Mouse (Mus musculus) hindbrain, embryonic 11.5 days (tissue): ENCODE measurements at regions not wholly inside any gene's neighbourhood (a gene's known extent, or its start where the extent isn't known, plus 50 kb on each side); places are given as distances from the start of the nearest gene placed in this dataset.

Experiments
- ATAC-seq: fragments of 200-750 bp; cut with Nextera tagmentation; 2 replicates; pipeline ENCODE4 v1.8.0; 2017; ENCODE audit warnings: mild to moderate bottlenecking, moderate TSS enrichment, moderate library complexity; ENCODE audit not compliant: low FRiP score
- DNase-seq: peaks from one replicate; pipeline ENCODE4 v3.0.0-alpha.2; 2015; ENCODE audit warnings: low spot score
- H3K27ac ChIP-seq: fragments of 300-500 bp; sonication (generic); 2 replicates; pipeline ENCODE4 v1.5.1; 2014; ENCODE audit warnings: mild to moderate bottlenecking, low read depth, low read length
- H3K27me3 ChIP-seq: fragments of 300-500 bp; sonication (generic); 2 replicates; pipeline ENCODE4 v1.6.1; 2014; ENCODE audit warnings: mild to moderate bottlenecking, low read length, moderate library complexity, mixed read lengths; ENCODE audit not compliant: control insufficient read depth, insufficient read depth
- H3K36me3 ChIP-seq: fragments of 300-500 bp; sonication (generic); 2 replicates; pipeline ENCODE4 v1.6.1; 2014; ENCODE audit warnings: mild to moderate bottlenecking, low read length, moderate library complexity, mixed read lengths; ENCODE audit not compliant: control insufficient read depth, insufficient read depth
- H3K4me1 ChIP-seq: fragments of 300-500 bp; sonication (generic); replicated peaks from 2 replicates; pipeline ENCODE4 v1.6.1; 2014; ENCODE audit warnings: low read length, mixed read lengths; ENCODE audit not compliant: control insufficient read depth, insufficient read depth
- H3K4me2 ChIP-seq: fragments of 300-500 bp; sonication (generic); replicated peaks from 2 replicates; pipeline ENCODE4 v1.6.1; 2014; ENCODE audit warnings: mild to moderate bottlenecking, low read depth, low read length
- H3K4me3 ChIP-seq: fragments of 300-500 bp; sonication (generic); 2 replicates; pipeline ENCODE4 v1.5.1; 2014; ENCODE audit warnings: low read depth, low read length
- H3K9ac ChIP-seq: fragments of 300-500 bp; sonication (generic); 2 replicates; pipeline ENCODE4 v1.6.1; 2014; ENCODE audit warnings: low read depth, low read length
- H3K9me3 ChIP-seq: fragments of 300-500 bp; sonication (generic); 2 replicates; pipeline ENCODE4 v1.6.1; 2016; ENCODE audit warnings: low read length; ENCODE audit not compliant: control insufficient read depth
- WGBS: fragments of 180-500 bp; shearing (Covaris S2); extraction: QIAGEN DNeasy Blood & Tissue Kit; methylation state at CpG from one replicate; pipeline ENCODE4 v1.1.7; 2014; 5-methylcytosine and 5-hydroxymethylcytosine counted together

GRCm38 (mm10) chr16:24192013-24192412 lies 201.3 kb upstream of the Lpp start:
- no peak for DNase-seq
- no peak overlapping the region for H3K4me3 ChIP-seq
- H3K27ac ChIP-seq: no peak overlapping the region
- no peaks in the 10 kb centered on the region for H3K4me1 ChIP-seq
- H3K36me3 ChIP-seq: no peaks in the 10 kb centered on the region
- H3K27me3 ChIP-seq: no peaks in the 10 kb centered on the region
- no peak for ATAC-seq
- no peak overlapping the region for H3K9ac ChIP-seq
- no peak overlapping the region for H3K4me2 ChIP-seq
- WGBS: 88% methylated on average over 1 of the region's 1 CpGs
- H3K9me3 ChIP-seq: no peaks in the 10 kb centered on the region

GRCm38 (mm10) chr16:24187131-24187530 lies 198.5 kb upstream of the Bcl6 start:
- no peaks in the 10 kb centered on the region for H3K36me3 ChIP-seq
- H3K4me1 ChIP-seq: no peaks in the 10 kb centered on the region
- ATAC-seq (no peak), DNase-seq (no peak)
- 85% methylated on average over 6 of the region's 6 CpGs for WGBS
- no peak overlapping the region for H3K4me2 ChIP-seq
- no peaks in the 10 kb centered on the region for H3K9me3 ChIP-seq
- no peak overlapping the region for H3K9ac ChIP-seq
- no peak overlapping the region for H3K27ac ChIP-seq
- no peaks in the 10 kb centered on the region for H3K27me3 ChIP-seq
- no peak overlapping the region for H3K4me3 ChIP-seq

- Histone ChIP-seq H3K9ac (no peak overlapping the region), H3K4me3 (no peak overlapping the region), H3K27me3 (no peaks in the 10 kb centered on the region), H3K36me3 (no peaks in the 10 kb centered on the region), H3K9me3 (no peaks in the 10 kb centered on the region), H3K27ac (no peak overlapping the region), H3K4me2 (no peak overlapping the region), H3K4me1 (no peaks in the 10 kb centered on the region)
- ATAC-seq: no peak
- whole genome bisulfite sequencing: 76% methylated on average over 6 of the region's 6 CpGs
- DNase-seq: no peak
These were observed 197.3 kb upstream of the Bcl6 start for GRCm38 (mm10) chr16:24185989-24186388.

GRCm38 (mm10) chr16:24184846-24185245 lies 196.2 kb upstream of the Bcl6 start:
- ATAC-seq (no peak), DNase-seq (no peak)
- no peaks in the 10 kb centered on the region for H3K4me1 ChIP-seq
- no peaks in the 10 kb centered on the region for H3K27me3 ChIP-seq
- no peaks in the 10 kb centered on the region for H3K9me3 ChIP-seq
- no peak overlapping the region for H3K9ac ChIP-seq
- 81% methylated on average over 4 of the region's 4 CpGs for WGBS
- H3K36me3 ChIP-seq: no peaks in the 10 kb centered on the region
- H3K4me2 ChIP-seq: no peak overlapping the region
- no peak overlapping the region for H3K4me3 ChIP-seq
- no peak overlapping the region for H3K27ac ChIP-seq

- Histone ChIP-seq H3K36me3 (no peaks in the 10 kb centered on the region), H3K9ac (no peak overlapping the region), H3K27ac (no peak overlapping the region), H3K4me2 (no peak overlapping the region), H3K4me3 (no peak overlapping the region), H3K9me3 (no peaks in the 10 kb centered on the region), H3K4me1 (no peaks in the 10 kb centered on the region), H3K27me3 (no peaks in the 10 kb centered on the region)
- WGBS: 85% methylated on average over 3 of the region's 3 CpGs
- DNase-seq (no peak), ATAC-seq (no peak)
These were observed 194.6 kb upstream of the Bcl6 start for GRCm38 (mm10) chr16:24183216-24183615.

GRCm38 (mm10) chr16:24181388-24181787 lies 192.7 kb upstream of the Bcl6 start:
- H3K27ac ChIP-seq: no peak overlapping the region
- H3K27me3 ChIP-seq: no peaks in the 10 kb centered on the region
- H3K4me3 ChIP-seq: no peak overlapping the region
- H3K36me3 ChIP-seq: no peaks in the 10 kb centered on the region
- no peaks in the 10 kb centered on the region for H3K9me3 ChIP-seq
- ATAC-seq (no peak), DNase-seq (no peak)
- WGBS: 89% methylated on average over 3 of the region's 3 CpGs
- H3K4me1 ChIP-seq: no peaks in the 10 kb centered on the region
- H3K9ac ChIP-seq: no peak overlapping the region
- no peak overlapping the region for H3K4me2 ChIP-seq

GRCm38 (mm10) chr16:24180666-24181065 lies 192.0 kb upstream of the Bcl6 start:
- H3K9me3 ChIP-seq: no peaks in the 10 kb centered on the region
- no peak overlapping the region for H3K27ac ChIP-seq
- no peaks in the 10 kb centered on the region for H3K4me1 ChIP-seq
- H3K4me2 ChIP-seq: no peak overlapping the region
- WGBS: 89% methylated on average over 5 of the region's 5 CpGs
- ATAC-seq (no peak), DNase-seq (no peak)
- no peaks in the 10 kb centered on the region for H3K27me3 ChIP-seq
- no peaks in the 10 kb centered on the region for H3K36me3 ChIP-seq
- no peak overlapping the region for H3K4me3 ChIP-seq
- H3K9ac ChIP-seq: no peak overlapping the region

GRCm38 (mm10) chr16:24177564-24177963 lies 188.9 kb upstream of the Bcl6 start:
- no peak for DNase-seq
- no peaks in the 10 kb centered on the region for H3K27me3 ChIP-seq
- H3K36me3 ChIP-seq: no peaks in the 10 kb centered on the region
- WGBS: 84% methylated on average over 2 of the region's 2 CpGs
- no peak overlapping the region for H3K4me2 ChIP-seq
- no peak overlapping the region for H3K4me3 ChIP-seq
- no peak overlapping the region for H3K9ac ChIP-seq
- H3K4me1 ChIP-seq: no peaks in the 10 kb centered on the region
- no peaks in the 10 kb centered on the region for H3K9me3 ChIP-seq
- no peak overlapping the region for H3K27ac ChIP-seq
- no peak for ATAC-seq

GRCm38 (mm10) chr16:24177131-24177530 lies 188.5 kb upstream of the Bcl6 start:
- H3K27me3 ChIP-seq: no peaks in the 10 kb centered on the region
- 77% methylated on average over 5 of the region's 7 CpGs for WGBS

More at GRCm38 (mm10) chr16:24177131-24177530, 188.5 kb upstream of the Bcl6 start:
- H3K4me3 ChIP-seq: no peak overlapping the region
- H3K9ac ChIP-seq: no peak overlapping the region
- DNase-seq: no peak
- no peak for ATAC-seq
- no peaks in the 10 kb centered on the region for H3K36me3 ChIP-seq
- H3K4me2 ChIP-seq: no peak overlapping the region
- H3K9me3 ChIP-seq: no peaks in the 10 kb centered on the region
- H3K4me1 ChIP-seq: no peaks in the 10 kb centered on the region
- no peak overlapping the region for H3K27ac ChIP-seq
